Mouse (Mus musculus): ENCODE data around the gene Maml3. TPM values are rescaled to one million over a fixed set of nuclear protein-coding genes. Genes with fewer than 3 reads are reported as not detected.

The Maml3 gene
- total RNA-seq, 2 experiments from 2014 or later, result 3.3 to 3.5 TPM

DNA sequence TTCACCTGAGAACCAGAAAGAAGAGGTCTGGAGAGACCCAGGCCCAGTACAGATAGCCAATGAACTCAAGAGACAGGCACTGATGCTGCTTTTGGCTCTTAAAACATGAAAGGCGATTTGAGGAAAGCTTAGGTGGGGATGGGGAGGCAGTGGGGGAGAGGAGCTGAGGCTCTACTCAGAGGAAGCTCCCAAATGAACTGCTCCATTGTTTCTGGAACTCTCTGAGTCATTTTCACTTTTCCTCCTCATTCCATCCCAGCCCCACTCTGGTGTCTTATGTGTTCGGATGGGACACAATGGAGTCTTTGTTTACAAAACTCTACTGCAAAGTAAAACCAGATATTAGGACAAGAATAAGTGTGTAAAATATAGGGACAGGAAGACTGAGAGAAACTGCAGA, 53.1 kb downstream of the Maml3 start:
- intact Hi-C loops (cut with DNase I; ENCODE audit: low total_unique reads), result no loop called here
- DNase-seq, result no peak

- no peak for DNase-seq
- intact Hi-C loops (cut with DNase I; ENCODE audit: low total_unique reads), result loop anchor here (5.0 kb wide), 1 partner anchor 44 kb away; no protein-coding TSS in a partner anchor
These were observed 56.8 kb downstream of the Maml3 start for GRCm38 (mm10) chr3:52048082-52048481.

DNA sequence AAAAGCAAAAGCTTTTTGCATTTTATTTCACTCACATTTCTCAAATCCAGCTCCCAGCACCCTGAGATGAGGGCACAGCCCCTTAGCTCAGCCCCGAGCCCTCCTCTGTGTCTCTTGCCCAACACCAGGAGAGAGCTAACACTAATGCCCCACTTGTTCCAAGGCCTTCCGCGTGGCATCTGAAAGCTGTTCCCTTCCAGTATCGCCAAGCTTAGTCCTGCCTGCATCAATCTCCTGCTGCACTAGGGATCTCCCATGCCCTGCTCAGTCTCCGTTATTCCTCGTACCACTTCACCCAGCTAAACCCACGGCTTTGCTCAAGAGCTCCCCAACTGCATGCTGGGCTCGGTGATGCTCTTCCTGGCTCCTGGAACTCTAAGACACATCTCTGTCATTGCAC, 57.3 kb downstream of the Maml3 start:
- intact Hi-C loops (cut with DNase I; ENCODE audit: low total_unique reads), result loop anchor here (5.0 kb wide), 1 partner anchor 45 kb away; no protein-coding TSS in a partner anchor
- no peak for DNase-seq

DNA sequence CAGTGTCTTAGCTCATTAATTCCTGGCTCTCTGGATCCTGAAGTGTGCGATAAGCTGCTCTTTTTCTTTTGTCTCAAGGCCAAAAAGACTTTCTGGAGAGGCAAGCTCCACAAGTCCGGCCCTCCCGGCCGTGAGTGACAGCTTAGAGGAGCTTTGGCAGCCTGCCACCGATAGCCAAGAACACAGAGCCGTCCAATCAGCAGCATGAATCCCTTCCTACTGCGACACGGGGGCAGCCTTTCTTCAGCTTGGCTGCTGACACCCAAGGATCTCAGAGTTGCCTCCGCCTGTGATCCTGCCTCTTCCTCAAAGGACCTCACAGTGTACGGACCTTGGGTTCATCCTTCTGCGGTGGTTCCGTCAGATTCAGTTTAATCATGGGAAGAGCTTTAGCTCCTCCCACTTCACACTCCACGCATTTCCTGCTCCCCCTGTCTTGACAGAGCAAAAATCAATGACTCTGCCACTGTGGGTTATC, 57.9 kb downstream of the Maml3 start:
- intact Hi-C loops (cut with DNase I; ENCODE audit: low total_unique reads), result loop anchor here (5.0 kb wide), 1 partner anchor 45 kb away; no protein-coding TSS in a partner anchor
- DNase-seq, result peak; percentile 94

DNA sequence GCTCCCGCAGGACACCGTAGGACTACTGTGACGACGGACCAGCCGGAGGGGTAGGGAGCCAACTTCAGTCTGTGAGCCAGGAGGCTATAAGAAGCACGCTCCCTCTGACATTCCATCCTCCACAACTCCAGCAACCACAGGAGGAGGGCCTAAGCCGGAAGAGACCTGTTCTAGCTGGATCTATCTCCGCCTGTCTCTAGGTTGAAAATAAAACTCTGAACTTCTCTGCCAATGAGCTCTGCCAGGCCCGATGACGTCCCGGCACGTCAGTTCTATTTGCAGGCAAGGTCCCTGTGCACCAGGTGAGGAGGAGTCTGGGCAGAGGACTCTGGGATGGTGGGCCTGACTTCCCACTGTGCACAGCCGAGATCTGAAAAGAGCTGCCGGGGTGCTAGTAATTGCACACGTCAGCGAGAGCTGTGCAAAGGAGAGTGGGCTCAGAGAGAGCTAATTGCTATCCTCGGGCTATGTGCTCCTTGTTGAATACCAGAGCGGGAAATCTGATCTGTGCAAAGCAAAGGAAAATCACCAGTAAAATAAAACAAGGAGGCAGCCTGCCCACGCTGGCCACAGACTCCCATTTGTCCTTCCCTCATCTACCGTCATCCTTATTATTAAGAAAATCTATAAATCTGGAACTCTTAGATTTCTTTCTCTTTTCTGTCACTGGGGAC, 58.7 kb downstream of the Maml3 start:
- intact Hi-C loops (cut with DNase I; ENCODE audit: low total_unique reads), result loop anchor here (5.0 kb wide), 1 partner anchor 46 kb away; no protein-coding TSS in a partner anchor
- peak; percentile 62 for DNase-seq

DNA sequence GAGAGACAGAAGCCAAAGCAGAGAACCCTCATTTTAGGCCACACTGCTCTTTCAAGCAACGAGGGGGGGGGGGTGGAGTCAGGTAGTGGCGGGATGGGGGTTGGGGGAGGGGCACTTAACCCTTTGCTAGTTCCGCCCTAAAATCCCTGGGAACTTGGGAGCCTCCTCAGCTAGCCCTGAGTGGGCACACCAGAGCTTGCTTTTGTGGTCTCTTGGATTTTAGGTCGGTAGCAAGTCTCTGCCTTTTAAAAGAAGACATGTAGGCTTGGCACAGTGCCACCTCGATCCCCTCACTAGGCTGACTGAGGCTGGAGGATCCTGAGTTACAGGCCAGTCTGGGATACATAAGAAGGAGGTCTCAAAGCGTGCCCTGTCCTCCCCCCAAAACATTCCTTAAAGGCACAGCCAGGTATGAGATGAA, 59.6 kb downstream of the Maml3 start:
- no peak for DNase-seq
- intact Hi-C loops (cut with DNase I; ENCODE audit: low total_unique reads), result loop anchor here (5.0 kb wide), 1 partner anchor 47 kb away; no protein-coding TSS in a partner anchor

- no peak for DNase-seq
- intact Hi-C loops (cut with DNase I; ENCODE audit: low total_unique reads), result loop anchor here (5.0 kb wide), 1 partner anchor 48 kb away; no protein-coding TSS in a partner anchor
These were observed 60.2 kb downstream of the Maml3 start for GRCm38 (mm10) chr3:52044651-52045050.

GRCm38 (mm10) chr3:52043847-52044246, 61.0 kb downstream of the Maml3 start:
- no peak for DNase-seq
- intact Hi-C loops (cut with DNase I; ENCODE audit: low total_unique reads), result no loop called here

GRCm38 (mm10) chr3:52042680-52043079, 62.2 kb downstream of the Maml3 start:
- no peak for DNase-seq
- intact Hi-C loops (cut with DNase I; ENCODE audit: low total_unique reads), result no loop called here

GRCm38 (mm10) chr3:52039958-52040357, 64.9 kb downstream of the Maml3 start:
- no peak for DNase-seq
- intact Hi-C loops (cut with DNase I; ENCODE audit: low total_unique reads), result no loop called here

GRCm38 (mm10) chr3:52037260-52037659, 67.6 kb downstream of the Maml3 start:
- no peak for DNase-seq
- intact Hi-C loops (cut with DNase I; ENCODE audit: low total_unique reads), result no loop called here

DNA sequence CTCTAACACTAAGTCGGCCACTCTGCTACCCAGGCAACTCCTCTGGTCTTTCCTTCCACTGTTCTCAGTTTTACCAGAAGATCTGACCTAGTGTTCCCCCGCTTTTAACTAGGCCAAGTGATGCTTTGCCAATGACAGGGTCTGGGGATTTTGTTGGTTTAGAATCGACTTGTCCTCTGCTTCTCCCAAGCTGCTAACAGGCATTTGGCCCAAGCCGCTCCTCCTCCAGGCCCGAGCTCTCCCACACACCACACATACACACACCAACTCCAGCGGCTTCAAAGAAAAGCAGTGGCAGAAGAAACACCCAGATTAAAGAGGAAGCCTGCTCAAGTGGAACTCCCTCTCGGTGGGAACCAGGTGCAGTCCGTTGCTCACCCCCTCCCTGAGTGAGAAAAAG, 69.5 kb downstream of the Maml3 start:
- DNase-seq, result no peak

GRCm38 (mm10) chr3:52033857-52034588, 70.9 kb downstream of the Maml3 start:
- intact Hi-C loops (cut with DNase I; ENCODE audit: low total_unique reads), result no loop called here
- DNase-seq, result no peak

More for the DNA sequence above, 69.5 kb downstream of the Maml3 start:
- intact Hi-C loops (cut with DNase I; ENCODE audit: low total_unique reads), result no loop called here

- intact Hi-C loops (cut with DNase I; ENCODE audit: low total_unique reads), result no loop called here
These were observed 73.5 kb downstream of the Maml3 start for GRCm38 (mm10) chr3:52031327-52031726.

DNA sequence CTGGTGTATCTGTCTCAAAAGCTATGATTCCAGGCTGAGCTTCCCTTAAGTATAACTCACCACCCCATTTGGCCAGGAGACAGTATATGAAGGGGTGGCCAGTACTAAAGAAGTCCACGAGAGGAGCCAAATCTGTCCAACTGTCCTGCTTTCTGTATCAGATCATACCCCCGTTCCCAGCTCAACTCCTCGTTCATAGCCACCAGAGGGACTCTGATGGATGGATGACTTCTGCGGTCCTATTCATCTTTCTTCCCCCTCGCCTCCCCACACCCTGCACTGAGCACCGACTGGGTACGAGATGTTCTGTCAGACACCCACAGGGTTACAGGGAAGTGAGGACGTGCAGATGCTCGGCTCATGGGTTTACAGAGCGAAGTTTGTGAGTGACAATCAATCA, 74.8 kb downstream of the Maml3 start:
- intact Hi-C loops (cut with DNase I; ENCODE audit: low total_unique reads), result no loop called here

More at GRCm38 (mm10) chr3:52031327-52031726, 73.5 kb downstream of the Maml3 start:
- DNase-seq, result no peak

GRCm38 (mm10) chr3:52029661-52030081, 75.2 kb downstream of the Maml3 start:
- DNase-seq, result no peak
- intact Hi-C loops (cut with DNase I; ENCODE audit: low total_unique reads), result no loop called here

More for the DNA sequence above, 74.8 kb downstream of the Maml3 start:
- no peak for DNase-seq

DNA sequence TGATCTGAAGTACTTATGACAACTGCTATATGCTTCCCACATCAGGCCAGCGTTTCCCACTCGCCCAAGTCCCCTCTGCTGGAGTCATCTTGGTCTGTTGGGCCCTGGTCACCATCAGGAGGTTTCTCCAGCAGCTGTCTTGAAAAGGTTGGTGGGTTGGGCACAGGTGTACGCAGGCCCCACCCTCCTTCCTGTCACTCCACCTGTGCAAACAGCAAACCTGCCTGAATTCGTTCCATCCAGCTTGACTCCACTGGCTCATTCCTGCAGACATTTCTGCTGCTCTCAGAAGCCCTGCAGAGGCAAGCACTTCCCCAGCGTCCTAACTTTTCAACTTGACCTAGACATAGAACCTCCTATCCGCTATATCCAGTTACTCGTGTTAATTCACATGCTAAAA, 76.9 kb downstream of the Maml3 start:
- DNase-seq, result no peak
- intact Hi-C loops (cut with DNase I; ENCODE audit: low total_unique reads), result no loop called here

DNA sequence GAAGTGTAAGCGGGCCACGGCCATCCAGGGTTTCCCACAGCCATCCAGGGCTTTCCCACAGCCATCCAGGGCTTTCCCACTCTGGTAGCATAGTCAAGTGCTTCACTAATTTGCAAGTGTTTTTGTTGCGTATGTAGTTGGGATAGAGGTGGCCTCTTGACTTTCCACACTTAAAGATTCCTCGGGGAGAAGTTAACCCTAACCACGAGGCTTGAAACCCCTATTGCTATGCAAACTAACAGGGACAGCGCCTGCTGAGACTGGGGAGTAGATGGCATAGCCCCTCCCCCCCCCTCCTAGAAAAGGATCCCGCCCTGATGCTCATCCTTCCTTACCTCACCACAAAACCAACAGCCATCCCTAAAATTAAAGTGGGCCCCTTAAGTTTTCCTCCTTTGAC, 82.4 kb downstream of the Maml3 start:
- intact Hi-C loops (cut with DNase I; ENCODE audit: low total_unique reads), result no loop called here

DNA sequence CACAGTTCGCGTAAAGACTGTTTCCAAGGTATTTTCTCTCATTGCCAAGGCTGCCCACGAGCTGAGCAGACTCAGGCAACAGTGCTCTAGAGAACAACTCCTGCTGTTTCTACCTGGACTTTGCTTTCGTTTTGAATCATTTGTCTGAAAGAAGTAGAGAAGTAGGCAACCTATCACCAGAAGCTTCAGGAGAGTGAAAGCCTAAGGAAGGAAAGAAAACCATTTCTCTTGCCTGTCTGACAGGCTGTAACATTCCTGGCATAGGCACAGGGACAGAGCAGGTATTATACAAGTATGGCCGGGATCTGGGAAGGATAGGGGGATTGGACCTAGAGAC, 86.8 kb downstream of the Maml3 start:
- intact Hi-C loops (cut with DNase I; ENCODE audit: low total_unique reads), result no loop called here
- DNase-seq, result no peak

More for the DNA sequence above, 82.4 kb downstream of the Maml3 start:
- no peak for DNase-seq

GRCm38 (mm10) chr3:52017439-52018102, 87.3 kb downstream of the Maml3 start:
- no peak for DNase-seq
- intact Hi-C loops (cut with DNase I; ENCODE audit: low total_unique reads), result no loop called here

Measured in gastrocnemius, postnatal 14 days (tissue).